Mouse (Mus musculus) liver, adult 2 months (tissue): ENCODE data around the gene Srd5a2. TPM values are rescaled to one million over a fixed set of nuclear protein-coding genes. Genes with fewer than 3 reads are reported as not detected.
"Not testable (repeated sequence)": the region's sequence is repeated elsewhere in the genome, so short reads cannot be mapped to it uniquely, and the experiment has no call there.

Experiments
- DNase-seq: peaks from one replicate; pipeline ENCODE4 v3.0.0-alpha.2; 2011; ENCODE audit warnings: low read depth, low spot score; ENCODE audit errors: extremely low read depth
- H3K27ac ChIP-seq: fragments of 200-500 bp; replicated peaks from 2 replicates; pipeline ENCODE4 v1.5.1; 2012; ENCODE audit warnings: low read depth, mild to moderate bottlenecking, control low read depth, inconsistent platforms, low read length; ENCODE audit not compliant: insufficient read depth
- H3K27me3 ChIP-seq: fragments of 200-500 bp; 2 replicates; pipeline ENCODE4 v1.6.1; 2012; ENCODE audit warnings: mild to moderate bottlenecking, moderate library complexity, low read length, inconsistent platforms; ENCODE audit not compliant: control insufficient read depth, insufficient read depth
- H3K36me3 ChIP-seq: fragments of 200-500 bp; 2 replicates; pipeline ENCODE4 v1.6.1; 2012; ENCODE audit warnings: low read length, inconsistent platforms; ENCODE audit not compliant: control insufficient read depth, insufficient read depth
- H3K4me1 ChIP-seq: fragments of 200-500 bp; 2 replicates; pipeline ENCODE4 v1.6.1; 2011; ENCODE audit warnings: low read length; ENCODE audit not compliant: control insufficient read depth, insufficient read depth
- H3K4me3 ChIP-seq: fragments of 200-500 bp; 2 replicates; pipeline ENCODE4 v1.5.1; 2011; ENCODE audit warnings: low read depth, mild to moderate bottlenecking, control low read depth, low read length, moderate library complexity; ENCODE audit not compliant: insufficient read depth
- H3K79me2 ChIP-seq: fragments of 200-500 bp; 2 replicates; pipeline ENCODE4 v1.6.1; 2012; ENCODE audit warnings: inconsistent platforms, mild to moderate bottlenecking, low read length, moderate library complexity; ENCODE audit not compliant: control insufficient read depth, insufficient read depth
- H3K9ac ChIP-seq: fragments of 200-500 bp; 2 replicates; pipeline ENCODE4 v1.6.1; 2012; ENCODE audit warnings: low read depth, mild to moderate bottlenecking, control low read depth, inconsistent platforms, low read length
- CTCF ChIP-seq: fragments of 200-500 bp; IDR thresholded peaks from 2 replicates; pipeline ENCODE4 v1.5.1; 2011; ENCODE audit warnings: low read depth, low read length, control low read depth
- POLR2A ChIP-seq: fragments of 200-500 bp; IDR thresholded peaks from 2 replicates; pipeline ENCODE4 v1.6.1; 2011; ENCODE audit warnings: low read length, control low read depth; ENCODE audit not compliant: insufficient read depth; ENCODE audit errors: extremely low read depth
- WGBS: fragments of 180-500 bp; shearing (Covaris S2); methylation state at CpG from one replicate; pipeline ENCODE4 v1.1.7; 2018; 5-methylcytosine and 5-hydroxymethylcytosine counted together
- polyA plus RNA-seq: library from polyadenylated mRNA; depleted of rRNA; stranded (reverse); fragments of >200 nt; gene quantifications from 2 replicates; pipeline ENCODE4 v1.2.3, GENCODE M21; 2012
- total RNA-seq: library from RNA; depleted of rRNA; stranded (reverse); fragments of >200 nt; gene quantifications from 2 replicates; pipeline ENCODE4 v1.2.3, GENCODE M21; 2014

The Srd5a2 gene
- total and polyA plus RNA-seq, 2 experiments: 0.60 to 1.8 TPM

DNA sequence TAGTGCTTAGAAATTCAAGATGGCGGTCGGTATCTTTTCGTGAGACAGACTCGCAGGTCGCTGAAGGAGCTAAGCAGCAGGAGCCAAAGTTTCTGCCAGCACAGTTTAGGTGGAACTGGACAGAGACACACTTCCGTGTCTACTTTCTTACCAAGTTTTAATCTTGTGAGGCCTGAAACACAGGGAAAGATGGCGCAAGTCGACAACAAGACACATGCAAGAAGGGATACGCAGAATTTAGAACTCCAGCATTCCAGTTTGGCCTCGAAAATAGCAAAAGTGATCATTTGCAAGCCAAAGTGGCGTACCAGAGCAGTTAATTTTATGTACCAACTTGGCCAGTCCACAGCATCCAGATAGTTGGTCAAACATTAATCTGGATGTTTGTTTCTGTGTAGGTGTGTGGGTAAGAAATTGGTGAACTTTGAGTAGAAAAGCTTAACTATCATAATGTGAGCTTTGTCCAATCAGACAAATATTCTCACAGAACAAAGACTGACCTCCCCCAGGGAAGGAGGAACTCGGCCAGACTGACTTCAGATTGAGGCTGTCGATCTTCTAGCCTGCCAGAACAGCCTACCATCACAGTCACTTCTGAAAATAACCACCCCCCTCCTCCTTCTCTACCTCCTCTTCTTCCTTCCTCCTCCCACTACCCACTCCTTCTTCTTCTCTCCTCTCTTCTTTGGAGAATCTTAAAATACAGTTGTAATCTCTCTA lies 31.2 kb upstream of the Srd5a2 start:
- Histone ChIP-seq H3K79me2 (peaks cover 5% of the 10 kb centered on the region; the same call in 1 of the 2 replicates), H3K4me1 (peaks cover 7% of the 10 kb centered on the region), H3K4me3 (peak overlapping the region; percentile 57), H3K27me3 (no peaks in the 10 kb centered on the region), H3K27ac (peak overlapping the region; percentile 87), H3K9ac (peak overlapping the region; percentile 66), H3K36me3 (no peaks in the 10 kb centered on the region)
- TF ChIP-seq POLR2A: no peak
- 32% methylated on average over 13 of the region's 13 CpGs for WGBS
- DNase-seq: peak; percentile 97

DNA sequence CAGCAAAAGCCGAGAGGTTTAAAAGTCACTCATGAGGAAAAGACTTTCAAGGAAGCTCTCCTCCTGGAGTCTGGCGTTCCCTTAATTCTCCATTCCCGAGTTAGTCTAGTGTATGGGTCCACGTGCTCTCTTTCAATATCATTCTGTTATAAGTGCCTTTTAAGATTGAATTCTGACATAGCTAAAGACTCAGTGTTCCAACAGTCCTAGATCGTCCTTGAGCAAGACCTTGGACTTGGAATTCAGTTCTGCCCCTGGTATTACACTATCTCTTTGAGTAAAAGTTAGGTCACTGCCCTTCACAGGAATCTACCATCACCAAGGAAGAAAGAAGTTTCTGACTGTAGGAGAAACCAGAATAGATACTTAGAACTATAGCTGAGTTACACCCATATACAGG lies 25.4 kb upstream of the Srd5a2 start:
- 89% methylated on average over 5 of the region's 5 CpGs for WGBS
- not testable (repeated sequence) for H3K79me2 ChIP-seq, H3K4me3 ChIP-seq, H3K27ac ChIP-seq, H3K4me1 ChIP-seq, DNase-seq, H3K36me3 ChIP-seq, H3K9ac ChIP-seq, H3K27me3 ChIP-seq

DNA sequence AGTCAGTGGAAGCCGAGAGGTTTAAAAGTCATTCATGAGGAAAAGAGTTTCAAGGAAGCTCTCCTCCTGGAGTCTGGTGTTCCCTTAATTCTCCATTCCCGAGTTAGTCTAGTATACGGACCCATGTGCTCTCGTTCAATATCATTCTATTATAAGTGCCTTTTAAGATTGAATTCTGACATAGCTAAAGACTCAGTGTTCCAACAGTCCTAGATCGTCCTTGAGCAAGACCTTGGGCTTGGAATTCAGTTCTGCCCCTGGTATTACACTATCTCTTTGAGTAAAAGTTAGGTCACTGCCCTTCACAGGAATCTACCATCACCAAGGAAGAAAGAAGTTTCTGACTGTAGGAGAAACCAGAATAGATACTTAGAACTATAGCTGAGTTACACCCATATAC lies 15.0 kb upstream of the Srd5a2 start:
- H3K9ac ChIP-seq, H3K27ac ChIP-seq, H3K27me3 ChIP-seq, H3K79me2 ChIP-seq, H3K4me3 ChIP-seq, H3K36me3 ChIP-seq, DNase-seq, H3K4me1 ChIP-seq: not testable (repeated sequence)
- 92% methylated on average over 5 of the region's 5 CpGs for WGBS

DNA sequence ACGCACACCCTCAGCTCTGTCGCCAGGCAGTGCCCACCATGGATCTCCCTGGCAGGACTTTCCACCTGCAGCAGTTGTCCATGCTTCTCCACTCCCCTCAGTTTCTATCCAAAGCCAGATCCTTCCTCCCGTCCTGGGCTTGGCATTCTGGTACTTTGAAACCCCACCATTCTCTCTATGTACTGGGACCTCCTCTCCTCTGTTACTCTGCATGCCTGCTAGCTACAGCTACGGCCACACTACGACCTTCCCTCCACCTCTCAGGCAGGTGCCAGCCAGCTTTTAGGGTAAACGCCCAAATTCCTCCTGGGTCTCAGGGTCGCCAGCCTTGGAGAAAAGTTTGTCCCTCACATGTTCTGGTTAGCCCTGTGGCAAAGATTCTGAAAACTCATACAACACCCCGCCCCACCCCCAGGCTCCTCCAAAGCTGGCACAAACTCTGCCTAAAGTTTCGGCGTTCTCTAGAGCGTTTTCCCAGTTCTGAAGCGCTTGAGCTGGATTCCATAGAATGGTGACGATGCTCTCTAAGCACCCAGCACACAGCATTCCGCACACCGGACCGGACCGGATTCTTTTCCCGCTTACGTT lies 607 bp upstream of the Srd5a2 start:
- Histone ChIP-seq H3K9ac (no peak overlapping the region), H3K36me3 (no peaks in the 10 kb centered on the region), H3K27me3 (peaks cover 5% of the 10 kb centered on the region), H3K79me2 (no peaks in the 10 kb centered on the region), H3K27ac (no peak overlapping the region), H3K4me1 (peaks cover 6% of the 10 kb centered on the region), H3K4me3 (no peak overlapping the region)
- WGBS: 5% methylated on average over 19 of the region's 19 CpGs
- TF ChIP-seq POLR2A (no peak), CTCF (no peak)
- DNase-seq: no peak

DNA sequence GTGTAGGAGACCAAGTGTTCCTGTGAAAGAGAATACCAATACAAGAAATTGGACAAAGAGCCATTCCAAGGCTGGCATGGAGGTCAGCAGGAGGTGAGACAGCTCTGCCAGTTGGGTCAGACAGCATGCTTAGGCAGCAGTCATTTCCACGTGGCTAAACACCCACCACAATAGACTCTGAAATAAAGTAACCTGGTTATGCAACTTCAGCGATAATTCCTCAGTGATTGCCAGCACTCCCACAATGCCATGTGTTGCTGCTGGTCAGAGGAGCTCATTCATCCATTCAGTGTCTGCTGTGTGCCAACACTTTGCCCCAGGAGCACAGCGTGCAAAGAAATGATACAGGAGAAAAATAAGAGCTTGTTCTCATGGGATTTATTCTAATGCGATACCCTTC lies 4.0 kb downstream of the Srd5a2 start:
- Histone ChIP-seq H3K79me2 (no peaks in the 10 kb centered on the region), H3K9ac (no peak overlapping the region), H3K27ac (no peak overlapping the region), H3K4me1 (peaks cover 6% of the 10 kb centered on the region), H3K27me3 (peaks cover 5% of the 10 kb centered on the region), H3K36me3 (no peaks in the 10 kb centered on the region), H3K4me3 (no peak overlapping the region)
- DNase-seq: peak; percentile 93
- WGBS: 33% methylated on average over 4 of the region's 4 CpGs
- TF ChIP-seq POLR2A (no peak), CTCF (no peak)

DNA sequence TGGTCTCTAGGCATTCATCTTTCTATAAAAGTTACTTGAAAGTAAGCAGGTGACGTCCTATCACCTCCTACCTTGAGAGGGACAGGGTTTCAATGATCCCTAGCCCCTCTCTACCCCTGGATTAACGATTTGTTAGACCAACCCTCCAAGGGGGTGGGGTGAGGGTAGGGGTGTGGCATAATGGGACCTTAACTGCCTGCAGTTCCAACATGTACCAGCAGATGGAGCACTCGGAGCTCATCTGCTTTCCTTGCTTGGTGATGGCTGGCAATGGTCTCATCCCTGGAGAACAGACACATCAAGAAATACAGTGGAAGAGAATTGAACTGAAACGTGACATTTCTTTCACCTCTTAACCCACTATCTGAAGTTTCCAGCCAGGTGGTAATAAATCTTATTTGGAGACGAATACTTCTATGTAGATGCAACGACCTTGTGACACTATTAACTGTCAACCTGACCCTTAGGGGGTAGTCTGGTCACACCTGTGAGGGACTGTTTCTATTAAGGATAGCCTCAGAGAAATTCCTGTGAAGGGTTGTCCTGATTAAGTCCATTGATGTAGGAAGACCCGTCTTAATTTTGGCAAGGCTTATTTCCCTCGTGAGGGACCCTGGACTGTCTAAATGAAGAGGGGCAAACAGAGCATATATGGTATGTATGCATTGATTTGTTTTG lies 27.1 kb downstream of the Srd5a2 start:
- TF ChIP-seq POLR2A (no peak), CTCF (peak; percentile 93)
- Histone ChIP-seq H3K9ac (no peak overlapping the region), H3K4me3 (no peak overlapping the region), H3K79me2 (no peaks in the 10 kb centered on the region), H3K27me3 (no peaks in the 10 kb centered on the region), H3K27ac (no peak overlapping the region), H3K36me3 (no peaks in the 10 kb centered on the region), H3K4me1 (no peaks in the 10 kb centered on the region)
- peak; percentile 51 for DNase-seq
- 41% methylated on average over 8 of the region's 8 CpGs for WGBS
